Mouse (Mus musculus) c-Kit-positive CD71-positive TER-119-positive erythroid progenitor cells, embryonic 14.5 days (primary cell): ENCODE results near the gene Trpm3.
"Not testable (repeated sequence)": the region's sequence is repeated elsewhere in the genome, so short reads cannot be mapped to it uniquely, and the experiment has no call there.

Experiments
- DNase-seq: peaks from one replicate; pipeline ENCODE4 v3.0.0-alpha.2; 2013; ENCODE audit warnings: low spot score

Trpm3 gene

DNA sequence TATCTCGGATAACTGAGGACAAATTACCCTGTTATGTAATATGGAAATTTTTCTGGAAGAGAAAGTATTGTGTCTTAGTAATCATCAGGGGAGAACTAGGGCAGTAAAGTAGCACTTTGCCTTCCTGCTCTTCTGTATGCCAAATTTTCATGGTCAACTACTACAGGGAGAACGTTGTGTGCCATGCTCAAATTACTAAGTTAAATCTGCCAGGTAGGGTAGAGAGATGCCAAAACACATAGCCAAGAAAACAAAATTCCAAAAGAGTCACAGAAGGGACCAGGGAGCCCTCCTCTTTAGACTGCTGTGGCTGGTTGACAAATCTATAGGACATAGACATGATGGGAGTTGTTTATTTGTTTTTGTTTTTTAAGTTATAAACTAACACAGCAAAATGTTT, 619.6 kb downstream of the Trpm3 start:
- DNase-seq = no peak

DNA sequence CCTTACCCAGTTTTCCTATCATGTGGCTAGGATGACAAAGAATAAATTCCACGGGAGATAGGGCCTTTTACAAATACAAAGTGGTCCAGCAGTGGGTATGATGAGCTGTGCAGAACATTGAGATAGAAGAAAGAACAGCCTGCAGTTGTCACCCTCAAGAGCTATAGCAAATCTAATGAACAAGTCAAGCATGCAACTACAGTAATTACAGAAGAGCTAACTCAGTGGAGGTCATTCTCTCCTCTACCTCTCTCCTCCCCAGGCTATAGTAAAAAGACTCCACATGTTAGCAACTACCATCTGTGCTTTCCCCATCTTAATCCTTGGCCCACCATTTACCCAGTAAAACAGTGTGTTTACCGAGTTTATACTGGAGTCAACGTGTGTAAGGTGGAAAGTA, 629.4 kb downstream of the Trpm3 start:
- DNase-seq = no peak

DNA sequence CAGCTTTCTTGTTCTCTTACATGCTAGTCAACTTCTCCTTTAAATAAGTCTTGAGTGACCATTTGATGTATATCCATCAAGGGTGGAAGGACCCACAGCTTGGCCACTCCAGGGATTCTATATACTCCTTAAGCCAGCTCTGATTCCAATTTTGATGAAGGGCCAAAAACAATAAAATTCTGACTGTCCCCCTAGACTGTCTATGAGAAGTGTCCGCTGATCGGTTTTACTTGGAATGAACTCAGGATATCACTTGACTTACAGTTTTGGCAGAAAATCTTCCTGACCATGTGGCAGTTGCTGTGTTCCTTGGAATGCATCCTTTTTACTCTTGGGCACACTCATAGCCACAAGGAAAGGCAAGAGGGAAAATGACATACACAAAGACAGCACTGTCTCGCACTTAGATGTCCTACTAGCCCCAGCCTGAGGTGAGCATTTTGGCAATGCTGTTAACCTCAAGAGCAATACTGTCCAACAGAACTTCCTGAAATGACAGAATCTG, 636.4 kb downstream of the Trpm3 start:
- no peak for DNase-seq

DNA sequence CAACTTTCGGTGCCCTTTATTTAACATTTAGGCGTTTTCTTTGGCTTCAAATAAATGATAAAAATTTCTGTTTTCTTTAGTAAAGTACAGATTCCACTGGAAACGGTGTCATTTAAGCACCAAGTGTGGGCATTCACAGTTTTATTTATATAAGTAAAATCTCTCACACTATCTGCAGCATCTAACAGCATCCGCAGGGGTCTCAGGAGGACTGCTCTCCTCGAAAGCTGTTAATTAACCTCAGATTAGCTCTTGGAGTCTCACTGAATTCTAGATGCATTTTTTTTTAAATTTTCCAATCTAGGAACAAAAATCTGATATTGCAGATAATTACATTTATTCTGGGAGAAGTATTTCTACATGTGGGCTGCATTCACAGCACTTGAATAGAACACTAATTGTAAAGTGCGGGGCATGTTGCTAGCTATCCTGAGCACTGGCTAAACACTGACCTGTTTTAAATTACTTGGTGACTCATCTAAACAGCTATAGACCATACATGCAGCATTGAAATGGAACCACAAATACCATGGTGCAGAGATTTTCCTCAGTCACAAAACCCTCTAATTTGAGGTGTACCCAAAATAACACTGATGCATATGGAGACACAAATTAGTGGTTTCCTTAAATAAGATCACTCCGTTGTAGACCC, 641.5 kb downstream of the Trpm3 start:
- DNase-seq = no peak

DNA sequence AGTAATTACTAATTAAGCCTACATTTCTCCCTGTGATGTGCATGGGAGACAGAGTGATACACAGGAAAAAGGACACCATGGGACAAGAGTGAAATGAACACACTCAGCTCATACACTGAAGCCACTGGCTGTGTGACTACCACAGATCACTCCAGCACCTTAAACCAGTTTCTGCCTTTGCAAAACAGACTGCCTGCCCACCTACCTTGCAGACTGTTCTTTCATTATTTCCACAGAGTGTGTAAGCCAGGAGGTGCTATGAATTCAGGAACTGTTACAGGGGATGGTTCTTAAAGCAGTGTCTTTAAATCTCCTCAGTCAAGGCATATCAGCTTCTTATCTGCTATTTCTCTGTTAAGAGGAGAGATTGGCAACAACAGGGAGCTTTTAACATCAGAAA, 642.7 kb downstream of the Trpm3 start:
- DNase-seq = no peak

DNA sequence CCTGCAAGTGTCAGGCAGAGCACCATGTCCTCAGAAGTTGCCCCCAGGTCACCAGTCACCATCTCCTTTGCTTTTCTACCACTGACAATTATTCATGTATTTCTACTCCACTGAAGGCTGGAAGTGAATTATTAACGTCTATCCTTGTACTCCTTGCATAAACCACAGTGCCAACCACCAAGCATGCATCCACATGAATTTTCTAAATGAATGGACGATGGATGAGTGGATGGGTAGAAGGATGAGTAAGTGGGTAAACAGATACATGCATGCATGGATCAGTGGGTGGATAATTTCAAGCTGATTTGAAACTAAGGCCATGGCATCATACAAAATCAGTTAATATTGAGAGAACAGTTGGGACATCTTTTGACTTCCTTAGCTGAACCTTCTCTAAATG, 644.9 kb downstream of the Trpm3 start:
- no peak for DNase-seq

DNA sequence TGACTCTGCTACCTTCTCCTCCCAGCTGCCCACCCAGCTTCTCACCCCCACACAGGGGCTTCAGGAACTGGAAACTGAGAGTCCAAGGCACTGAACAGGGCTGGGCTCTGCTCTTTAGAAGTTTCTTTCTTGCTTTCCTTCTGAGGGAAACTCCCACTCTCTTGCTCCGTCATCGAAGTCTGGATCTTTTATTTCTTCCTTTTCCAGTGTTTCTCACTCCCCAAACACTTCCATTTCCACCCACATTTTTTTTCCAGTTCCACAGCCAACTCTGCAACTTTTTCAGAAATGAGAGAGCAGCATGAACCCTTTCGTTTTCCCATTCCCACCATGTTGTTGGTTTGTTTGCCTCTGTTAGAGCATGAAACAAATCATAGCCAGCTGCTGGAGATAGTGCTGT, 650.9 kb downstream of the Trpm3 start:
- no peak for DNase-seq

DNA sequence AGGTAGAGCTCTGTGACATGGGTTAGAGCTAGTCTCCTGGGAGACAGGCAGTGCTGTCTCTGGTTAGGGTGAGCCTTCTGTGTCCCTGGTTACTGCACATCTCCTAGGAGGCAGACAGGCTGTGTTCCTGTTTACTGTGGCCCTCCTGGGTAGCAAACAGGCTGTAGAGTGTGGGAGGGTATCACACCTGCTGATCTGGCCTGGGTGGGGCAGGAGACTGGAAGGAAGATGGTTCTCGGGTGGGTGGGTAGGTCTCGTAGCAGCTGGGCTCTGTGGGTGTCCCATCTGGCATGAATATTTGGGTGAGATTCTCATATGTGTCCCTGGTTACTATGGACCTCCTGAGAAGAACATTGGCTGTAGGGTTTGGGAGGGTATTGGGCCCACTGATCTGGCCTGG, 658.1 kb downstream of the Trpm3 start:
- DNase-seq = no peak

DNA sequence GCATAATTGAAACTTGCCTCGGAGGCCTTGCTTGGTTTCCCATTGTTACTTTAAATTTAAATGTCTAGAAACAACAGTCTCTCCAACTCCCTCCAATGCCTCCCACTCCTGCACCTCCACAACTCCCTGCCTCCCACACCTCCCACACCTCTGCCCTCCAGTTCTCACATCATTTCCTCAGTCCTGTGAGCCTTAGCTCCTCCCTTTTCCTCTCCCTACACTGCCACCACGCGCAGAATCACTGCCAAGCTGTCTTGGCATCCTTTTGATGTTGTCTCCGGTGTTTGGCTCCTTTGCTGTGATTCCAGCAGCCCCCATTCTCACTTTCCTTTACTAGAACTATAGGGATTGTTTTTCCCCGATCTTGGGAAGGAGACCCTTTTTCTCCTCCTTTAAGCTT, 661.6 kb downstream of the Trpm3 start:
- no peak for DNase-seq

DNA sequence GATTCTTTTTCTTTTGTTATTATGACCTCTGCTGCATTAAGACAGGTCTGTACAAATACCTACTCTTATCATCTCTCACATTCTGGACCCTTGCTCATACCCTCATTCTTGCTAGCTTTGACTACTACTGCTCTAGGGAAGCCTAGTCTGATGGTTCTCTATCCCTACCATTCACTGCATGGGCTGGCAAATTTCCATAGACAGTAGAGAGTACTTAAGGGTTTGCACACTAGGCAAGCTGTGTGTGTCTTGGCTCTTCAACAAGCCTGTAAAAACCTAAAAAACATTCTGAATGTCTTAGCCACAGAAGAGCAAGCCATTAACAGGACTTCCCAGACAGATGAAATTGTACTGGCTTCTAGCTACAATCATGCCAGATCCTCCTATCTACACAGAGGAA, 664.5 kb downstream of the Trpm3 start:
- no peak for DNase-seq

DNA sequence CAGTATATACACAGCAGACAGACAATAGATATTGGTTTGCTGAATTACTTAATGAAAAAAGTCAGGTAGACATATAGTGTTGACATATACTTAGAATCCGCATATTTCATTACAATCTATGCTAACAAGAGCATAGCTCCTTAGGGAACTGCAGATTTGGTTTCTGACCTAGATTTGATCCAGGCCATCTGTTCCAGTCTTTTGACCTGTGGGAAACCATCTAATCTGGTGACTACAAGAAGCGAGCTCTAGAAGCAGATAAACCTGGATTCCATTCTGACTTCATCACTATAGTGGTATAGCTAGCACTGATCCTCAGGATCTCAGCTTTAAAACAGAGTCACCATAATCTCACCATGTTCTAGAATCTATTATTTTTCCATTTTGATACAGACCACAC, 665.5 kb downstream of the Trpm3 start:
- no peak for DNase-seq

DNA sequence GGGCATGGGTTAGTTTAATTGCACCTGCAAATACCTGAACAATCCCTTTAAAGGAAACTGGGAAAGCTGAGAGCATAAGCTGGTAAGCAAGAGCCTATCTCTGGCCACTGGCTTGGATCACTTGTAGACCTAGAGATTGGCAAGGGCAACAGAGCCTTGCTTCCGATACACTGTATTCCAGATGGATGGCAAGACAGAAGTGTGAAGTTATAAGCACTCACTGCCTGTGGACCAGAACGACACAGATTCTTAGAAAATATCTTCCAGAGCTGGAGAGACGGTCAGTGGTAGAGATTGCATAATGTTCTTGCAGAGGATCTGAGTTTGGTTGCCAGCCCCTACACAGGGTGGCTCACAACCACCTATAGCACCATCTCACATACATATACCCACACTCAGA, 671.4 kb downstream of the Trpm3 start:
- no peak for DNase-seq

DNA sequence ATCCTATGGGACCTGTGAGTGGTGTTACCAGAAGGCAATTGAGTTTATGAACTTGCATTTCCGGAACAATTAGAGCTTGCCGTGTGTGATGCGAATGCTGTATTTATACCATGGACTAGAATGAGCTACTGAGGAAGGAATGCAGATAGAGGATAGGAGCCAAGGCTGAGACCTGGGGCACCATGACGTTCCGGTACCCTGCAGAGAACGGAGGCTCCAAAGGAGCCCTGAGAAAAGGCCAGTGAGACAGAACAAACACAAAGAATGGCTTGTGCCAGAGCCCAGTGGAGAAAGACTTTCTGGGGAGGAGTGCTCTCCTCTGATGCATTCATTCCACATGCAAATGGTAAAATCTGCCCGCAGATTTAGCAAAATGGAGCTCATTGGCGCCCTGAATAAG, 682.9 kb downstream of the Trpm3 start:
- DNase-seq = no peak

DNA sequence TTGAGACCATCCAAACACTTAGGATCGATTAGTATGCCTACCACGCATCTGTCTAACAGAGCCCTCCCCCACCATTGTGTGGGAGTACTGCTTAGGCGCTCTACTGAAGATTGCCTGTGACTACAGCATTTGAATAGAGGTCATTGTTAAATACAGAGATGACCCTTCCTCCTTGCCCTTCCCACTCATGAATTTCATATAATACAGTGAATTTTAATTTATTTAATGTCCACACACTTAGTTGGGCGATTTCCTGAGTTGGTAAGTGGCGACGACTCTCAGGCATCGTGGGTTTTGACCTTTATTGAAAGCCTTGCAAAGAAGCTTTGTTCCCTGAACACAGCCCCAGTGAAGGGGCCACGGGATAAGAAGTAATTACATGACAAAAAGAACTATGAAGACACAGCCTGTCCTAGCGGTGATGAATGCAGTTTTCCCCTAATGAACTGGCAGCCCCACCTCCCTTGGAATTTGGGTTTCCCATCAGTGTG, 684.7 kb downstream of the Trpm3 start:
- no peak for DNase-seq

DNA sequence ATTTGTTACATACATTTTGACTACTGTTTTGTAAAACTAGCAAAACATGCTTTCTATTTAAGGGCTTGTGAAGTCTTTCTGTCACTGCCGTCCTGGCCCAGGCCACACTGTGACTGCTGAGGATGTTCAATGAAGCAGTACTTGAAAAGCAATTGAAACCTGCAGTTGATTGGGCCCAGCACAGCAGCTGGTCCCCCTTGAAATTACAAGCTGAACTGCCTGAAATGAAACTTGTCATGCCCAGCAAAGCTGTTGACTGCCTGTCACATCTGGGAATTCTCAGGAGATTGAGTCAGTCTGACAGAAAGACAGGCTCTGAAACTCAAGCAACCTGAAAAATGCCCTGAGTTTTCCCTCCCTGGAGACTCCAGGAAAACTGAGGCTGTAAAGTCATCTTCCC, 687.0 kb downstream of the Trpm3 start:
- no peak for DNase-seq

DNA sequence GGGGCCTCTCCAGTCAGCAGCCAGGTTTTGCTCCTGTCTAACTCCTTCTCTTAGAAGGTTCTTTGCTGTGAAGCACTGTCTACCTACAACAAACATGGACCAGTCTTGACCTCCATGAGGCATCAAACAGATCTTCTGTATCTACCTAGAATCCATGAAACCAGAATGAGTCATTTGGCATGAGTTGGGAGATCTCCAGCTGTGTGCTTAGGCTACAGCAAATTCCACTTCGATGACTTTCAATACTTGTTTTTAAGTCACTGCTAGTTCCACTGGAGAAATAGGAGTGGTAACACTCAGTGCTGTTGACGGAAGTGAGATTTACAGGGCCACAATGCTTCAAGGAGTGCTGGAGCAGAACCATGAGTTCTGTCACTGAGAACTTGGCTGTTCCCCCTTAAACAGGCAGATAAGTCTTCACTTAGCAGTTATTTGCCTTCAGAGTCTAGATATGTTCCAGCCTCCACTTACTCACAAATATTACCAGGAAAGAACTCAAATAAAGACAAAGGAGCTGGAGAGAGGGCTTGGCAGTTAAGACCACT, 689.4 kb downstream of the Trpm3 start:
- no peak for DNase-seq

DNA sequence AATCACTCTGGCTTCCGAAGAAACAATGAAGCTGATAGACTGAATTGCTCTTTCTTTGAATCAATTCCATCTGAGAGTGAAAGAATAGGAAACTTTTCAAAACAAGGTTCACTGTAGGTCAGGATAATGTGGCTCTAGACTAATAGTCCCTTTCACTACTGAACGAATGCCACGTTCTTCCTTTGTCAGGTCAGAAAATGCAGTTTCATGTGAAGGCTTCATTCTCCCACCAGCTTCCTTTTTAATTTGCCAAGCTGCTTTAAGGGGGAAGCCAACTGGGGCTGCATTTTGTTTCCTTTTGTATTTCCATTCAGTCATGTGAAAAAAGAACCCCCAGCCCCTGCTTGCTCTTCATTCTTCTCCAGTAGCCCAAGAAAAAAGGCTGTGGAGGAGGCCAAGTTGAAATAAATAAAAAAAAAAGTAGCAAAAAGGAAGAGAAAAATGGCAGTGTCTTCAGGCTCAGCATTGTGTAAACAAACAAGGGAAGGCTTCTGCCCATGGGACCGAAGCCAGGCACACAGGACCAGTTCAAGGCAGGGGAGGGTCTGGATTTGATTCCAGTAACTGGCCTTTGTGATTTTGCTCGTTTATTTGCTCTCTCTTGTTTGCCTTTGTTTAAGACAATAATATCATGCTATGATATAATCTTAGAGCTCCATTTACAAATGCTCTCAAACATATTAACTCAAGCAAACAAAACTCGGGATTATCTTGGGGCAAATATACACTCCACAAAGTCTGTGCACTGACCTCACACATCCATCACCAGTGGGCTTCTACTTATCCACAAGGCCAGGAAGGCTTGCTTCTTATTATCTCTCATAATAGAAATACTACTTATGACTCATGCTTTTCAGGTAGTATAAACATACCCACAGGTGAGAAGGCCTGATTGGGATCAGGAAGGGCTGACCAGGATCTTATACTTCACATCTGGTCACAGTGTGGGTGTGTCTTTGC, 702.5 kb downstream of the Trpm3 start:
- no peak for DNase-seq

DNA sequence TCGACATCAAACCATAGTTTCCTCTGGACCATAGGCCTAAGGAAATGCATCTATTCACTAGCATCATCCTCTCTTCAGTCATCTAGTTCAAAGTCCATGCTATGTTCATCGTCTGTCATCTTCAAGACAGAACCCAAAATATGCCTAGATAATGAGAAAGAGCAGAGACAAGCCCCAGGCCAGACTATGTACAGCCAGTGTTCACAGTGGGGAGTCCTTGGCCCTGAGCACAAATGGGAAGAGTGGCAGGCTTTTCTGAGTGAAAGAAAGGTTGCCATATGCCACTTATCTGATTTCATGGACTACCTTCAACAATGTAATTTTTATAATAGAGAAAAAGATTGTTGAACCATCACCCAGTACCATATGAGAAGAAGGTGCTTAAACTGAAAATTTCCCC, 703.9 kb downstream of the Trpm3 start:
- no peak for DNase-seq

DNA sequence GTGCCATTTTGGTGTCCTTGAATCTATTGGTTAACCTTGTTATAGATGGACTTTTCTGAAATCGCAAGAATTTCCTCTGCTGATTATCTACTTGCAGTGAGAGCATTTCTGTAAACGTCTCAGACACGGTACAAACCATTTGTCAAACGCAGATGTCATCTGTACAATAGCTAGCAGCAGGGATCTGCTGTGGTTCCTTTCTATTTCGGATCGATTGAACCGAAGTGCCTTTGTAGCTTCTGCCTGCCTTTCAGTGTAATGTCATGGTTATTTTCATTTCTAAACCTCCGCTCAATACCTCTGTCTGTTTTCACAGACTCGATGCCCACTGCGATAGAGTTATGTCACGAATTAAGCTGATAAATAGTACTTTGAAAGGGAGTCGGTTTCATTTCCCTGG, 708.9 kb downstream of the Trpm3 start:
- no peak for DNase-seq

DNA sequence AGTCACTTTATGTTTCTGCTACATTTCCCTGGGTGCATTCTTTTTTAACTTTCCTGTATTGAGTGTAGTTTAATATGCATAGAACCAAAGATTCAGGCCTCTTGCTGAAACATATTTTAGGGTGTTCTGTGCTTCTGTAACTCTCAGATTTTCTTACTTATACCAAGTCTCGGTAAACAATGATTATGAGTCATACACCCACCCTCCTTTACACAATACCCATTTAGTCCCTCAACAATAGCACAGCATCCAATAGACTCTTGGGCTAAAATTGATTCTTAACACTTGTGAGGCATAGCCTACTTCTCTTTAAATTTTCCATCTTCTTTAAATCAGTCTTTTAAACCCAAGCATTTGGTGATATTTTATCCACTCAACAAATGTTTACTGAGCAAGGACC, 709.4 kb downstream of the Trpm3 start:
- DNase-seq = no peak

DNA sequence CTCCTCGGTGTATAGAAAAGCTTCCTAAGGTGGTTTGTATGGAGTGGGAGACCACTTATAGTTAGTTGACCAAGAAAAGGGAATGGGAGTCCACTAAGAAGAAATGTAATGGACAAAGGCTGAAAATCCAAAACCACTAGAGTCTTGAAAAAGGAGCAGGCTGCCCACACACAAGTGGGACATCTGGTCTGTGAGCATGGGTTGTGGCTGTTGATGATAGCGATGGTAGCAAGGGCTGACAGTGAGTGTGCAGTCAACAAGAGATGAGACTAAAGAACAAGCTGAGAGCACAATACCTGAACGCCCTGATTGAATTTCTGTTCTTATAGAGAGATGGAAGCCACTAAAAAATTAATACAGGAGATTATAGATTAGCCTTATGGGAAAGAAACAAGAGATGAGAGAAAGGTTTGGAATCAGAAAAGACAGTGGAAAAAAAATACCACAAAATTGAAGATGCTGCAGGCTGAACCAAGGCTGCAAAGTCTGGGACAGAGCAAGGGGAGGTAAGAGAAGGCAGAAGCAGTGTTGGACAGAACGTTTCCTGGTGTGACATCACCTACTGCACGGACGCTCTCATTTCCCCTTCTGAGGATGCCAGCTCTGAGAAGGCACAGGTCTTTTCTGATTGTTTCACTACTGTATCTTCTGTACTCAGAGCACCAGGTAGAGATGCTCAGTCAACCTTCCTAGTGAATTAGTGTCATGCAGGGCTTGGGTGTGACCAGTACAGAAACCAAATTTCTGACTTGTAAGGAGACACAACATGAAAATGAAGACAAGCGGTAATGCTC, 710.1 kb downstream of the Trpm3 start:
- no peak for DNase-seq

DNA sequence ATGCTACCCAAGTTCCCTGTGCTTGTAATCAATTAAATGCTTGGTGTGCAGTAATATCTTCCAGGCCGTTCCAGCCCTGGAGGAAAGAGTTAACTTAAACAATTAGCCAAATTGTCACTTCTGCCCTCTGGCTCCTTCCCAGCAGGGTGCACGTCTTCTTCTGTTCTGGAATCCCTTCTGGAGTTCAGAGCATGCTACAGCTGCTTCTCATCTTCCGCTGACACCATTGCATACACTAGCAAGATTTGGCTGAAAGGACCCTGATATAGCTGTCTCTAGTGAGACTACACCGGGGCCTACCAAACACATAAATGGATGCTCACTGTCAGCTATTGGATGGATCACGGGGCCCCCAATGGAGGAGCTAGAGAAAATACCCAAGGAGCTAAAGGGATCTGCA, 712.6 kb downstream of the Trpm3 start:
- DNase-seq = not testable (repeated sequence)
